Mouse (Mus musculus): ENCODE measurements around the gene Gfy. TPM values are rescaled to one million over a fixed set of nuclear protein-coding genes. Genes with fewer than 3 reads are reported as not detected.

Gfy gene
- polyA plus RNA-seq, 1 experiment from 2014 or later: not detected

DNA sequence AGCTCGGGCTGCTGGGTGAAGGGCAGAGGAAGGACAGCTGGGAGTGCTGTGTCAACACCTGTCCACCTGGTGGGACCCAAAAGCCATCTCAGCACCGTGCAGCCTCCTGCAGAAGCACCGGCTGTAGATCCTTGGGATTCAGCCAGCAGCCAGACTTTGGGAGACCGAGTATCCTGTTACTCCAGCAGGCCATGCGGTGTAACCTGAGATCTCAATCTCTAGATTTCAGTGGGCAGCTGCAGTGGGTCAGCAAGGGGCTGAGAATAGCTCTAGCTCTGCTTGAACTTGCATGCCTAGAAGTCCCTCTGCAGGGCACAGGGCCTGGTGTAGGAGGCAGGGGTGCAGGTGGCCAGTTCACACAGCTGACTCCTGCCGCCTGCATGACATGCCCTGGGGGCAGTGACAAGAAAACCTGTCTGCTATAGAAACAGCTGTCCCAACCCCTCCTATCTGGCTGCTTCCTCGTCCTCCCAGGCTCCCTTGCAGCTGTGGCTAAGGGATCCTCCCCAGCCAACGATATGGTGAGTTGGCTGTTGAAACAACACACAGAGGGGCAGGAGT, 12.5 kb upstream of the Gfy start:
- ATAC-seq (ENCODE audit: insufficient number of reproducible peaks, low FRiP score, low TSS enrichment, low read depth): peak; percentile 77
- peak; percentile 80 for DNase-seq (ENCODE audit: low spot score)
- Histone ChIP-seq H3K36me3 (ENCODE audit: control insufficient read depth, insufficient read depth, low read length) (no peaks in the 10 kb centered on the region), H3K27ac (replicated peaks; ENCODE audit: low read depth, low read length) (0 out of 2 replicates have a peak overlapping the region, but pooled peaks have one; percentile 56), H3K4me3 (ENCODE audit: low read depth, low read length) (no peak overlapping the region), H3K4me1 (ENCODE audit: control insufficient read depth, insufficient read depth, low read length) (peaks cover 18% of the 10 kb centered on the region), H3K9me3 (ENCODE audit: control insufficient read depth, low read length) (no peaks in the 10 kb centered on the region; the same call in 1 of the 2 replicates), H3K9ac (ENCODE audit: low read length) (peak overlapping the region; percentile 27; the same call in 1 of the 2 replicates), H3K27me3 (ENCODE audit: control insufficient read depth, insufficient read depth, low read length) (peaks cover 9% of the 10 kb centered on the region), H3K4me2 (ENCODE audit: low read depth, severe bottlenecking) (no peak overlapping the region)
- WGBS: 6% methylated on average over 8 of the region's 8 CpGs

DNA sequence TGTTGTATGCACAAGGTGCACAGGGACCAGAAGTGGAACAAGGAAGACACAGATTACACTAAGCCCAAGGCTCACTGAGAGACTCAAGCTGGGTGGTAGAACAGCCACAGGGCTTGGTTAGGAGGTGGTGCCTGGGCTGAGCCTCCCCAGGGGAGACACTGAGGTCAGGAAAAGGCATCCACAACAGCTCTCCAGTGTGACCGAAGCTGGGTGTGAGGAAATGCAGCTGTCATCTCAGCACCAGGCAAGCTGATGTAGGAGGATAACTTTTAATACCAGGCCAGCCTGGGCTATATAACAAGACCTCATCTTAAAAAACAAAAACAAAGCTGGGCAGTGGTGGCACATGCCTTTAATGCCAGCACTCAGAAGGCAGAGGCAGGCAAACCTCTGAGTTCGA, 11.8 kb upstream of the Gfy start:
- WGBS: 67% methylated on average over 2 of the region's 2 CpGs
- H3K27me3 ChIP-seq (ENCODE audit: control insufficient read depth, insufficient read depth, low read length): peaks cover 9% of the 10 kb centered on the region

DNA sequence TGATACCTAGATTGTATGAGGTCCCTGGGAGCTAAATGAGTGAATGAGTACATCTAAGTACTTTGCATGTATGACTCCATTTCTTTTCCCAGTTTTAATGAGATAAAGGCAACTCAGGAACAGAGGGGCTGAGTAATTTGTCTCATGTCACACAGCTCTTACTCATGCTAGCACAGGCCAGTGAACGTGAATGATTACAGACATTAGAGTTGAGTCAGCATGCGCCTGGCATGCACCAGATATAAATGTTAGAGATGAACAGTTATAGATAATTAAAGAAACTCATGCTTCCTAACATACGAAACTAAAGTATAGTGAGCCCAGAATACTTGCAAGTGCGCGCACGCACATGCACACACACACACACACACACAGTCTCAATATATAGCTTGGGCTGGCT, 10.8 kb upstream of the Gfy start:
- no peak overlapping the region for H3K4me3 ChIP-seq (ENCODE audit: low read depth, low read length)
- no peak for ATAC-seq (ENCODE audit: insufficient number of reproducible peaks, low FRiP score, low TSS enrichment, low read depth)
- peaks cover 13% of the 10 kb centered on the region for H3K27me3 ChIP-seq (ENCODE audit: control insufficient read depth, insufficient read depth, low read length)
- WGBS: 92% methylated on average over 6 of the region's 6 CpGs
- DNase-seq (ENCODE audit: low spot score): no peak
- no peaks in the 10 kb centered on the region; the same call in 1 of the 2 replicates for H3K9me3 ChIP-seq (ENCODE audit: control insufficient read depth, low read length)
- peaks cover 19% of the 10 kb centered on the region for H3K4me1 ChIP-seq (ENCODE audit: control insufficient read depth, insufficient read depth, low read length)
- H3K36me3 ChIP-seq (ENCODE audit: control insufficient read depth, insufficient read depth, low read length): no peaks in the 10 kb centered on the region
- no peak overlapping the region for H3K9ac ChIP-seq (ENCODE audit: low read length)
- H3K4me2 ChIP-seq (ENCODE audit: low read depth, severe bottlenecking): no peak overlapping the region
- H3K27ac ChIP-seq (replicated peaks; ENCODE audit: low read depth, low read length): no peak overlapping the region

More for the DNA sequence above, 11.8 kb upstream of the Gfy start:
- H3K9ac ChIP-seq (ENCODE audit: low read length): no peak overlapping the region
- H3K4me3 ChIP-seq (ENCODE audit: low read depth, low read length): no peak overlapping the region
- DNase-seq (ENCODE audit: low spot score) (no peak), ATAC-seq (ENCODE audit: insufficient number of reproducible peaks, low FRiP score, low TSS enrichment, low read depth) (no peak)
- H3K36me3 ChIP-seq (ENCODE audit: control insufficient read depth, insufficient read depth, low read length): no peaks in the 10 kb centered on the region
- no peaks in the 10 kb centered on the region; the same call in 1 of the 2 replicates for H3K9me3 ChIP-seq (ENCODE audit: control insufficient read depth, low read length)
- H3K4me2 ChIP-seq (ENCODE audit: low read depth, severe bottlenecking): no peak overlapping the region
- H3K4me1 ChIP-seq (ENCODE audit: control insufficient read depth, insufficient read depth, low read length): peaks cover 18% of the 10 kb centered on the region
- H3K27ac ChIP-seq (replicated peaks; ENCODE audit: low read depth, low read length): no peak overlapping the region

DNA sequence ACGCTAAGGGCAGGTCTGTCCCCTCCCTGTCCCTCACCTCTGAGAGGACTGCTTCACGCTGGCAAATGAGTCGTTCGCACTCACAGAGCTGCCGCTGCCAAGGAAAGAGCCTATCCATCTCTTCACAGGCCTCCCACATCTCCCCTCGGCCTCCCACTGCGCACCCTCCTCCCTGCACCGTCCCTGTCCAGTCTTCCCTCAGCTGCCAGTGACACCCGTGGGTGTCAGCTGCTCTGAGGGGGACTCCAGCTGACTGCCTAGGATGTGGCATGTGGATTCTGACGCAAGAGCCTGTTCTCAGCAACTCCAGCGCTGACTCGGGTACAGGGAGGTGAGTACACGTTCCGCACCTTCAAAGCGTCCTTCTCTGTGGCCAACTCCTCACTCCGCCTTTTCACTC, 10.2 kb upstream of the Gfy start:
- 49% methylated on average over 16 of the region's 16 CpGs for WGBS
- H3K4me3 ChIP-seq (ENCODE audit: low read depth, low read length): no peak overlapping the region
- H3K4me1 ChIP-seq (ENCODE audit: control insufficient read depth, insufficient read depth, low read length): peaks cover 16% of the 10 kb centered on the region
- H3K27ac ChIP-seq (replicated peaks; ENCODE audit: low read depth, low read length): no peak overlapping the region
- ATAC-seq (ENCODE audit: insufficient number of reproducible peaks, low FRiP score, low TSS enrichment, low read depth) (no peak), DNase-seq (ENCODE audit: low spot score) (no peak)
- H3K9me3 ChIP-seq (ENCODE audit: control insufficient read depth, low read length): no peaks in the 10 kb centered on the region
- H3K27me3 ChIP-seq (ENCODE audit: control insufficient read depth, insufficient read depth, low read length): peaks cover 18% of the 10 kb centered on the region
- H3K4me2 ChIP-seq (ENCODE audit: low read depth, severe bottlenecking): no peak overlapping the region
- H3K36me3 ChIP-seq (ENCODE audit: control insufficient read depth, insufficient read depth, low read length): no peaks in the 10 kb centered on the region
- no peak overlapping the region for H3K9ac ChIP-seq (ENCODE audit: low read length)

DNA sequence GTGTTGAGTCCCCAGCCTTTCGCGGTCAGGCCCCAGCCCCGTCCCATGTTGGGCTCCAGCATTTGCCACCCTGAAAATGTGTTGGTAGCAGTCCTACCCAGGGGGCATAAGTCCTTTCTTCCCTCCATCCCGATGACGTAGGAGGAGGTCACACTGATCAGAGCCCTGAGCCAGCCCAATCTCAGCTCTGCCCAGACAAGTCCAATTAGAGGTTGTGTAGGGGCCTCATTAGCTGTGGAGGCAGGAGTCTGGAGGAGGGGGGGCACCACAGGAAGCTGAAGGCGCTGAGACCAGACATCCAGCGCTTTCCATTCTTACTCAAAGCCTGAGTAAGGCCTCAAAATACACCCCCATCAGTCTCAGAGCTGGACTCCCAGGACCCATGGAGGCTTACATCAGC, 6.6 kb upstream of the Gfy start:
- DNase-seq (ENCODE audit: low spot score): no peak
- no peaks in the 10 kb centered on the region for H3K9me3 ChIP-seq (ENCODE audit: control insufficient read depth, low read length)
- H3K9ac ChIP-seq (ENCODE audit: low read length): no peak overlapping the region
- WGBS: 54% methylated on average over 7 of the region's 7 CpGs
- H3K4me3 ChIP-seq (ENCODE audit: low read depth, low read length): no peak overlapping the region
- H3K27ac ChIP-seq (replicated peaks; ENCODE audit: low read depth, low read length): no peak overlapping the region
- ATAC-seq (ENCODE audit: insufficient number of reproducible peaks, low FRiP score, low TSS enrichment, low read depth): no peak
- no peak overlapping the region for H3K4me2 ChIP-seq (ENCODE audit: low read depth, severe bottlenecking)
- no peaks in the 10 kb centered on the region for H3K36me3 ChIP-seq (ENCODE audit: control insufficient read depth, insufficient read depth, low read length)
- peaks cover 13% of the 10 kb centered on the region; the same call in 1 of the 2 replicates for H3K4me1 ChIP-seq (ENCODE audit: control insufficient read depth, insufficient read depth, low read length)
- peaks cover 52% of the 10 kb centered on the region for H3K27me3 ChIP-seq (ENCODE audit: control insufficient read depth, insufficient read depth, low read length)

DNA sequence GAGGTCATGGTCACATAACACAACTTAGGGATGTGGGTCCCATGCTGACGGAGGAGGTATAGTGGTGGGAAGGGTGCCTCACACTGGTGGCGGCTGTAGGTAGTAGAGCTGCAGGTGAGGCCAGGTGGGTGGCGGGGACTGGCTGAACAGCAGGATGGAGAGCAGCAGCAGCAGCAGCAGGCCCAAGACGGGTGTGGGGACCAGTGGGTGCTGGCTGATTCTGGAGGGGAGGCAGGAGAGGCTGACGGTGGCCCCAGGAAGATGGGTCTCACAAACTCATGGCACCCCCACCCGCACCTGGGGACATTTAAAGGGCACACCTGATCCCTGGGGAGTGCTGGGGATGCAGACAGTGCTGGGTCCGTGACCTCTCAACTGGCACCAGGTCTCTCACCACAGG, 4.3 kb upstream of the Gfy start:
- Histone ChIP-seq H3K4me1 (ENCODE audit: control insufficient read depth, insufficient read depth, low read length) (peaks cover 15% of the 10 kb centered on the region; the same call in 1 of the 2 replicates), H3K4me2 (ENCODE audit: low read depth, severe bottlenecking) (no peak overlapping the region), H3K9me3 (ENCODE audit: control insufficient read depth, low read length) (no peaks in the 10 kb centered on the region), H3K36me3 (ENCODE audit: control insufficient read depth, insufficient read depth, low read length) (no peaks in the 10 kb centered on the region), H3K9ac (ENCODE audit: low read length) (no peak overlapping the region), H3K4me3 (ENCODE audit: low read depth, low read length) (no peak overlapping the region), H3K27ac (replicated peaks; ENCODE audit: low read depth, low read length) (no peak overlapping the region), H3K27me3 (ENCODE audit: control insufficient read depth, insufficient read depth, low read length) (peaks cover 65% of the 10 kb centered on the region)
- ATAC-seq (ENCODE audit: insufficient number of reproducible peaks, low FRiP score, low TSS enrichment, low read depth) (no peak), DNase-seq (ENCODE audit: low spot score) (no peak)
- WGBS: 60% methylated on average over 7 of the region's 7 CpGs

DNA sequence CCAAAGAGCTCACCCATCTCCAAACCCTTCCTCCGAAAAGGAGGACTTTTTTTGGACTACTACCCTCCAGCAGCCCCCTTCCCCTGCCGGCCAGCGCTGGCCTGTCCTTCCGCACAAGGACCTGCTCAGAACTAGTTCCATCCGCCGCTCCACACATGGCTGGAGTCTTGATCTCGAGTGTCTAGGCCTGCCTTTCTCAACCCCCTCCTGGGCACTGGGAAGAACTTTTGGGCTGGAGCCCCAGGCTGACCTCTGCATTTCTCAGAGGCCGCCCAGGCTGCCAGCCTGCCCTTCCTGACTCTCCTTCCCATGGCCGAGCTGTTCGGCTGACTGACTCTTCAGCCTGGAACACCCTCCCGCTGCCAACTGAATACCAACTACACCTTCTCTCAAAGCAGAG, 3.2 kb upstream of the Gfy start:
- peak; percentile 36; the same call in 1 of the 2 replicates for ATAC-seq (ENCODE audit: insufficient number of reproducible peaks, low FRiP score, low TSS enrichment, low read depth)
- peak overlapping the region; percentile 21; the same call in 1 of the 2 replicates for H3K4me3 ChIP-seq (ENCODE audit: low read depth, low read length)
- no peaks in the 10 kb centered on the region for H3K9me3 ChIP-seq (ENCODE audit: control insufficient read depth, low read length)
- 14% methylated on average over 11 of the region's 11 CpGs for WGBS
- no peak for DNase-seq (ENCODE audit: low spot score)
- no peak overlapping the region for H3K9ac ChIP-seq (ENCODE audit: low read length)
- H3K4me1 ChIP-seq (ENCODE audit: control insufficient read depth, insufficient read depth, low read length): peaks cover 15% of the 10 kb centered on the region; the same call in 1 of the 2 replicates
- H3K4me2 ChIP-seq (ENCODE audit: low read depth, severe bottlenecking): peak overlapping the region; percentile 48
- H3K27me3 ChIP-seq (ENCODE audit: control insufficient read depth, insufficient read depth, low read length): peaks cover 76% of the 10 kb centered on the region
- no peaks in the 10 kb centered on the region for H3K36me3 ChIP-seq (ENCODE audit: control insufficient read depth, insufficient read depth, low read length)
- H3K27ac ChIP-seq (replicated peaks; ENCODE audit: low read depth, low read length): no peak overlapping the region

DNA sequence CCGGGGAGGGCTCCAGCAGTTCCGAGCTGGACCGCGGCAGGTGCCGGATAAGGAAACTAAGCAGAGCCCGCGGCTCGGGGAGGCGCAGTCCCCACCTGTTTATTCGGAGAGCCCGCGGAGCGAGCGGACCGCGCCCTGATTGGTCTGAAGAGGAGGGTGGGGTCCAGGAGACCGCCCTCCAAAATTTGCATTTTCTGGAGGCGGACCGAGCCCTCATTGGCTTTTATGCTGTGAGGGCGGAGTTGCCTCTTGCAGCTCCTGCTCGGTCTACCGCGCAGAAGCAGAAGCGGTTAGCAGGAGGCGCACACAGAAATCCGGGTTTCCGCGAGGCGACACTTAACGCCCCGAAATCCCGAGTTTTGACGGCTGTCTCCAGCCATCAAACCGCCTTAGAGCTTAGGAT, 2.8 kb upstream of the Gfy start:
- under 1% methylated on average over 34 of the region's 34 CpGs for WGBS
- ATAC-seq (ENCODE audit: insufficient number of reproducible peaks, low FRiP score, low TSS enrichment, low read depth) (peak; percentile 79), DNase-seq (ENCODE audit: low spot score) (peak; percentile 93)
- H3K4me1 ChIP-seq (ENCODE audit: control insufficient read depth, insufficient read depth, low read length): peaks cover 15% of the 10 kb centered on the region; the same call in 1 of the 2 replicates
- H3K4me3 ChIP-seq (ENCODE audit: low read depth, low read length): peak overlapping the region; percentile 21; the same call in 1 of the 2 replicates
- no peaks in the 10 kb centered on the region for H3K36me3 ChIP-seq (ENCODE audit: control insufficient read depth, insufficient read depth, low read length)
- H3K27me3 ChIP-seq (ENCODE audit: control insufficient read depth, insufficient read depth, low read length): peaks cover 80% of the 10 kb centered on the region
- H3K27ac ChIP-seq (replicated peaks; ENCODE audit: low read depth, low read length): no peak overlapping the region
- no peak overlapping the region for H3K9ac ChIP-seq (ENCODE audit: low read length)
- peak overlapping the region; percentile 48 for H3K4me2 ChIP-seq (ENCODE audit: low read depth, severe bottlenecking)
- no peaks in the 10 kb centered on the region for H3K9me3 ChIP-seq (ENCODE audit: control insufficient read depth, low read length)
